Mouse (Mus musculus): ENCODE data around the gene Midn. TPM values are rescaled to one million over a fixed set of nuclear protein-coding genes. Genes with fewer than 3 reads are reported as not detected.

Gene Midn
- polyA plus RNA-seq (2012; ENCODE audit: low replicate concordance) = 365 and 523 TPM in 2 replicates

GRCm38 (mm10) chr10:80147719-80148601 lies at the start of gene Midn:
Gene Midn (plus strand): TSS chr10:80148272.

DNA sequence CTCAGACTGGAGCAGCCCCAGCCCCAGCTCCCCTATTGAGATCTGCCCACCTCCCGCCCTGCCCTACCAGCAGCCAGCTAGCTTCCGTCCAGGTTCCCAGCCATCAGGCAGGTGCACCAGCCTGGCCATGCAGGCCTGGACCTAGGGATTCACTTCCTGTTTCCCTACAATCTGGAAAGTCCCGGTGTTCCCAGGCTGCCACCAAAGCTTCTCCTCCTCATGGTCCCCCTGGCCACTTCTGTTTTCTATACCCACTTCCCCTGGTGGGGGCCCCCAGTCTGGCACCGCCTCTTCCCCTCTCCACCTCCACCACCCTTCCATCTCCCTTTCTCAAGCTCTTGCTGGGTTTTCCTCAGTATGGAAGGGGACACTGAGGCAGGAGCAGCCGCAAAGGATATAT lies 42.6 kb upstream of the Midn start, which contains the start of gene Sbno2:
Sbno2 (minus strand) TSS at position 112 of the 400 bp plus-strand sequence.

DNA sequence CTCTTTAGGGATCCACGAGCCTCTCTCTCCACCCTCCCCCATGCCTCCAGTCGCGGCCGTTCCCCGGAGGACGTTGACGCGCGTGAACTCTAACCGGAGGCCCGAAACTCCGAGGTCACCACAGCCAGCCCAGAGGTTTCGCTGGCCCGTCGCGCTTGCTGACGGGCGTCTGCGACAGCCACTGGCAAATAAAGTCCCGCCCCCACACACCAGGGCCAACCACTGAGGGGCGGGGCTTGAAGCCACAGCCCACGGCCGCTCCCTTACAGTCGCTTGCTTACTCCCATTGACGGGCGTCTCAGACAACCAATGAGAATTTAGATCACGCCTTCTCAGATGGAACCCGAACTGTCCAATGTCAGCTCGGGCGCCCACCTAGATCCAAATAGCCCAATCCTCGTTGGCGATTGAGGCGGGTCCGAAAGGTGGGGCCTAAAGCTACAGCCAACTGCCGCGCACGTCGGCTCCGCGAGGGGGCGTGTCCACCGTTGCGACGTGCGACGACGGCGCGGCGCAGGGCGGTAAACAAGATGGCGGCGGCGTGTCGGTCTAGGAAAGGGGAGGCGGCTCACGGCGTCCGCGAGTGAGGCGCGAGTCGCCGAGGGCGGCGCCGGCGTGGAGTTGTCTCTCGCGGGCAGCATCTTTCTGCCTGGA lies 32.7 kb upstream of the Midn start, which contains the start of gene Stk11:
Stk11 (plus strand) TSS at position 514 of the 654 bp plus-strand sequence.

GRCm38 (mm10) chr10:80138553-80139438 lies 9.3 kb upstream of the Midn start, which contains the start of gene Atp5d:
Gene Atp5d (plus strand): TSS chr10:80138632.

DNA sequence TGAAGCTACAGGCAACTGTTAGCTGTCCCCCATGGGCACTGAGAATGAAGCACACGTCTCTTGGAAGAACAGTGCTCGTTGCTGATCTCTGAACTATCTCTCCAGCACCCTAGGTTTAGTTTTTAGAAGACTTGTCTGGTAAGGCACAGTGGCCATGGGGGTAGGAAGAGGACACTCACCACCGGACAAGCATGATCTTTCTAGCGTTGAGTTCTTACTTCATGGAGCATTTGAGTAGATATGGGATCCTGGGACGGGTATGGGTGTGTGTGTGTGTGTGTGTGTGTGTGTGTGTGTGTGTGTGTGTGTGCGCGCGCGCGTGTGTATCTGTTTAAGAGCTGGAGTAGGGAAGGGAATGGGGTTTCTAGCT lies 7.4 kb upstream of the Midn start, which contains the start of gene Cbarp:
Cbarp (minus strand) TSS at position 170 of the 370 bp plus-strand sequence.

DNA sequence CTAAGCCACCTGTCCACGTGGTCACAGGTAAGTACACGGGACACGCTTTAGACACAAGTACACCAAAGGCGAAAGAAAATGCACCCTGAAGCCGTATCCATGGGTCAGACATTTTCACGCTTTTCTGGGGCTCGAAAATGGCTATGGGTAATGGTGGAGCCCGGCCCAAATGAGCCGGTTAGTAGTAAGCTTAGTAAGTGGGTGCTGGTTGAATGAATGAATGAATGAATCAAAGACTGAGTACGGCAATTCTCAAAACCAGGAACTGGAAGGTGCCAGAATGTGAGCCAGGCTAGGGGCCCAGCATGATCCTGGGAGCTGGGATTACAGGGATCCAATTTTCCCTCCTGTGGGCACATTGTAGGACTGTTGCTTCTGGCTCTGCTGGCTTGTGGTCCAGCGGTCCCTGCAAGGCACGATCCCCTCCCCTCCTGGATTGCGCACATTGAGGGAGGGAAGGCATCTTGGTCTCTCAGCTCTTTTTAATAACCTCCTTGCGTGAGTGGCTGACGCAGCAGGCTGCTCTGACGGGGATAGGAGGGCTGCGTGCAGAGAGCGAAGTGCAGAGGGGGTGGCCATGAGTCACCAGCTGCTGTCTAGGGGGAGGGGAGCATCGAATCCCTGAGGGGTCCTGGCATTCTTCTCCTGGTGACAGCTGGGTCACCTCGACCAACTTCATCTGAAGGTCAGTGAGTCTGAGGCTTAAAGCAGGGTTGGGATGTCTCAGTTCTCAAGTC lies 17.5 kb downstream of the Midn start, which contains the start of gene Cirbp:
Cirbp (plus strand) TSS at position 594 of the 737 bp plus-strand sequence.

GRCm38 (mm10) chr10:80172527-80173292 lies 24.6 kb downstream of the Midn start, which contains the start of gene 1600002K03Rik:
Gene 1600002K03Rik (plus strand): TSS chr10:80172944.

GRCm38 (mm10) chr10:80179068-80180051 lies 31.3 kb downstream of the Midn start, which contains the start of gene Efna2:
Gene Efna2 (plus strand): TSS chr10:80179482.

Other genes with a start within 250 kb of the Midn start
- 45.3 and 64.9 TPM in 2 replicates for gene Med16, start 239.3 kb upstream of the Midn start, polyA plus RNA-seq (2012; ENCODE audit: low replicate concordance)
- 0.88 TPM in 1 of 2 replicates, not detected in the other for gene Gm26602, start 237.4 kb upstream of the Midn start, polyA plus RNA-seq (2012; ENCODE audit: low replicate concordance)
- gene Kiss1r, start 231.3 kb upstream of the Midn start, polyA plus RNA-seq (2012; ENCODE audit: low replicate concordance) = 1.2 and 3.0 TPM in 2 replicates
- gene R3hdm4, start 227.1 kb upstream of the Midn start, polyA plus RNA-seq (2012; ENCODE audit: low replicate concordance) = 194 and 217 TPM in 2 replicates
- 90.3 and 327 TPM in 2 replicates for gene Arid3a, start 221.2 kb upstream of the Midn start, polyA plus RNA-seq (2012; ENCODE audit: low replicate concordance)
- gene Wdr18, start 188.1 kb upstream of the Midn start, polyA plus RNA-seq (2012; ENCODE audit: low replicate concordance) = 29.7 and 32.3 TPM in 2 replicates
- gene Grin3b, start 177.6 kb upstream of the Midn start, polyA plus RNA-seq (2012; ENCODE audit: low replicate concordance) = 0.17 and 0.43 TPM in 2 replicates
- gene Tmem259, start 163.9 kb upstream of the Midn start, polyA plus RNA-seq (2012; ENCODE audit: low replicate concordance) = 311 and 927 TPM in 2 replicates
- 876 and 1,258 TPM in 2 replicates for gene Cnn2, start 159.7 kb upstream of the Midn start, polyA plus RNA-seq (2012; ENCODE audit: low replicate concordance)
- 42.0 and 76.1 TPM in 2 replicates for gene Abca7, start 151.8 kb upstream of the Midn start, polyA plus RNA-seq (2012; ENCODE audit: low replicate concordance)
- gene Arhgap45, start 131.6 kb upstream of the Midn start, polyA plus RNA-seq (2012; ENCODE audit: low replicate concordance) = 660 and 1,623 TPM in 2 replicates
- gene Polr2e, start 108.5 kb upstream of the Midn start, polyA plus RNA-seq (2012; ENCODE audit: low replicate concordance) = 68.4 and 166 TPM in 2 replicates
- gene Gpx4, start 101.1 kb upstream of the Midn start, polyA plus RNA-seq (2012; ENCODE audit: low replicate concordance) = 298 and 797 TPM in 2 replicates
- 99.1 and 152 TPM in 2 replicates for gene Sbno2, start 42.7 kb upstream of the Midn start, polyA plus RNA-seq (2012; ENCODE audit: low replicate concordance)
- 99.1 and 132 TPM in 2 replicates for gene Stk11, start 32.5 kb upstream of the Midn start, polyA plus RNA-seq (2012; ENCODE audit: low replicate concordance)
- 650 and 864 TPM in 2 replicates for gene Atp5d, start 9.6 kb upstream of the Midn start, polyA plus RNA-seq (2012; ENCODE audit: low replicate concordance)
- gene Cbarp, start 7.4 kb upstream of the Midn start, polyA plus RNA-seq (2012; ENCODE audit: low replicate concordance) = 25.3 and 46.2 TPM in 2 replicates
- gene Cirbp, start 17.7 kb downstream of the Midn start, polyA plus RNA-seq (2012; ENCODE audit: low replicate concordance) = 157 and 188 TPM in 2 replicates
- 6.8 and 15.3 TPM in 2 replicates for gene 1600002K03Rik, start 24.7 kb downstream of the Midn start, polyA plus RNA-seq (2012; ENCODE audit: low replicate concordance)
- gene Efna2, start 31.2 kb downstream of the Midn start, polyA plus RNA-seq (2012; ENCODE audit: low replicate concordance) = 1.4 and 2.8 TPM in 2 replicates
- gene Mum1, start 78.2 kb downstream of the Midn start, polyA plus RNA-seq (2012; ENCODE audit: low replicate concordance) = 36.6 and 116 TPM in 2 replicates
- gene Ndufs7, start 100.8 kb downstream of the Midn start, polyA plus RNA-seq (2012; ENCODE audit: low replicate concordance) = 141 and 175 TPM in 2 replicates
- gene Gamt, start 112.7 kb downstream of the Midn start, polyA plus RNA-seq (2012; ENCODE audit: low replicate concordance) = 1.6 and 3.6 TPM in 2 replicates
- 294 and 420 TPM in 2 replicates for gene Dazap1, start 113.2 kb downstream of the Midn start, polyA plus RNA-seq (2012; ENCODE audit: low replicate concordance)
- gene Rps15, start 144.2 kb downstream of the Midn start, polyA plus RNA-seq (2012; ENCODE audit: low replicate concordance) = 1,574 and 8,825 TPM in 2 replicates
- gene Apc2, start 147.7 kb downstream of the Midn start, polyA plus RNA-seq (2012; ENCODE audit: low replicate concordance) = 0.78 and 1.1 TPM in 2 replicates
- 60.0 and 110 TPM in 2 replicates for gene 2310011J03Rik, start 172.3 kb downstream of the Midn start, polyA plus RNA-seq (2012; ENCODE audit: low replicate concordance)
- gene Pcsk4, start 181.2 kb downstream of the Midn start, polyA plus RNA-seq (2012; ENCODE audit: low replicate concordance) = 8.5 and 14.2 TPM in 2 replicates
- 4.6 and 5.4 TPM in 2 replicates for gene Reep6, start 181.7 kb downstream of the Midn start, polyA plus RNA-seq (2012; ENCODE audit: low replicate concordance)
- 0.74 and 1.1 TPM in 2 replicates for gene Adamtsl5, start 200.1 kb downstream of the Midn start, polyA plus RNA-seq (2012; ENCODE audit: low replicate concordance)
- gene Plk5, start 208.2 kb downstream of the Midn start, polyA plus RNA-seq (2012; ENCODE audit: low replicate concordance) = not detected in 2 replicates
- 21.9 and 48.1 TPM in 2 replicates for gene Mex3d, start 239.4 kb downstream of the Midn start, polyA plus RNA-seq (2012; ENCODE audit: low replicate concordance)

Data from hematopoietic multipotent progenitor cell, adult 10-12 weeks (in vitro differentiated cells).